Mouse (Mus musculus) fat pad, adult 2 months (tissue): Measurements from ENCODE around the gene Plxnc1.

ENCODE experiments used
- DNase-seq: peaks from one replicate; pipeline ENCODE4 v3.0.0-alpha.2; 2011; ENCODE audit warnings: low read depth, low spot score; ENCODE audit errors: extremely low read depth

The Plxnc1 gene

GRCm38 (mm10) chr10:94777576-94777975, 167.1 kb downstream of the Plxnc1 start:
- DNase-seq, result no peak

DNA sequence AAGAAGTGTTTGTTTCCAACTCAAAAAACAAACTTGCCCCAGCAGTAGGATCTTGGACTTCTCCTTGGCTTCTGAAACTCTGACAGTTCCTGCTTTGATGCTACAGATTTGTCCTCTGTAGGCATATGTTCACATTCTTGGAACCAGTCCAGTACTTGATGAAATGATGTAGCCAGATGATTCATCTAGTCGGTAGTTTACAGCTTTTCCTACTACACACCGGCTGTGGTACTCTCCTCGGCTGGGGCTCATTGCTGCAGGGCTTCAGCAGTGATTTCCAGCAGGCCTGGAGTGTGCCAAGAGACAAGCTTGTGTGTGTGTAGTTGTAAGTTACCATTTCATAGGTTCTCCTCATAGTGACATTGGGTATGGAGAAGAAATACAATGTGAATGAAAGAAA, 173.1 kb downstream of the Plxnc1 start:
- DNase-seq, result no peak

GRCm38 (mm10) chr10:94747011-94747410, 197.6 kb downstream of the Plxnc1 start:
- DNase-seq, result no peak

DNA sequence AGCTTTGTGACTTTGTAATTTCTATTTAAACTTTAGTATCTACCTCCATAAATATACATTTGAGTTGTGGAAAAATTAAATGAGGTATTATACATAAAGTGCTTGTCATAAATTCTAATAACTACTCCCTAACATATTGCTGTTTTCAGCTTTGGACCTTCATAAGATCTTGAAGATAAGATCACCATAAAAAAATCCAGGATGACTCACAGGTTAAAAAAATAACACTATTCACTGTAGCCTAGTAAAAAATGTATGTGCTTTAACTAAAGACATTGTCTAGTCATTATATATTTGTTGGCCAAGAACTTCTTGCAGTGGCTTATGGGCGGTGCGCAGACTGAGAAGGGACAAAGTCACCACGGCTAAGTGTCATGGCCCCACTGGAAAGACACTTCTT, 203.2 kb downstream of the Plxnc1 start:
- no peak for DNase-seq
